Mouse (Mus musculus): Measurements from ENCODE around the gene Lgals3bp.

DNA sequence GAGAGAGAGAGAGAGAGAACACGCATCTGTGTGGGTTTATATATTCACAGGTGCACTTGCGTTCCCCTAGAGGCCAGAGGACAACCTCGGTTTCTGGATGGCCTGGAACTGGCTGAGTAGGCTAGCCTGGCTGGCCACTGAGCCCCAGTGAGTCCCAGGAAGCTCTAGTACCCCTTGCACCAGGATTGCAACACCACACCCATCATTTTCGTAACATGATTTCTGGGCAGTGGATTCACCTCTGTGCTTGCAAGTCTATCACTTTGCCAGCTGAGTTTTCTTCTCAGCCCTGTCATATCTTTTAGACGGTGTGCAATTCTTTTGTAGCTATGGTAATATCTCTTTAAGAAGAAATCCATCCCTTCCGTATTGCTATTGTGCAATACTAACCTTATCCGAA lies 18.4 kb upstream of the Lgals3bp start:
- TF ChIP-seq CTCF (conservative IDR thresholded peaks at IDR 0.05; ENCODE audit: low read length) (no peak), NANOG (IDR thresholded peaks at IDR 0.05; ENCODE audit: borderline replicate concordance, low read length) (no peak), POU5F1 (IDR thresholded peaks at IDR 0.05; ENCODE audit: borderline replicate concordance, low read length) (no peak)

All from E14TG2a.4 (cell line).